14 mouse cellular contexts compared by ENCODE assay signal in genomic region chr11:108395061-108395460, GRCm38 (mm10). TPM values are rescaled to one million over a fixed set of nuclear protein-coding genes. Genes with fewer than 3 reads are reported as not detected.
"Had no signal": no experiment of that assay in that cellular context is flagged by ENCODE, and none has a peak within 500 bp of the region (broad histone marks: within the 10 kb centered on the region; RNA-seq: fewer than 3 reads in every experiment).

No protein-coding gene starts in this region.

- DNase-seq: lung, adult 18-20 months; retina, postnatal 1 day; right cerebral cortex, postnatal 4 days; spleen, adult 18-20 months; thymus, adult 18-20 months; thymus, postnatal 14 days had no signal

- H3K27me3 ChIP-seq: limb, embryonic 12.5 days; midbrain, embryonic 12.5 days; neural tube, embryonic 13.5 days had no signal

- H3K4me1 ChIP-seq: limb, embryonic 12.5 days; midbrain, embryonic 12.5 days; neural tube, embryonic 13.5 days had no signal

- H3K9ac ChIP-seq: limb, embryonic 12.5 days; midbrain, embryonic 12.5 days; neural tube, embryonic 13.5 days had no signal

- ATAC-seq: hindbrain, embryonic 16.5 days; inflammation-experienced regulatory T-cells, adult 6 months; intestine, postnatal 0 days; midbrain, embryonic 16.5 days had no signal

- H3K27ac ChIP-seq: kidney, postnatal 0 days; limb, embryonic 12.5 days; midbrain, embryonic 12.5 days; neural tube, embryonic 13.5 days had no signal

- H3K9me3 ChIP-seq: limb, embryonic 12.5 days; midbrain, embryonic 12.5 days; neural tube, embryonic 13.5 days had no signal

- H3K4me2 ChIP-seq: limb, embryonic 12.5 days; midbrain, embryonic 12.5 days; neural tube, embryonic 13.5 days had no signal

- H3K4me3 ChIP-seq: limb, embryonic 12.5 days; midbrain, embryonic 12.5 days; neural tube, embryonic 13.5 days had no signal

- H3K36me3 ChIP-seq: limb, embryonic 12.5 days; midbrain, embryonic 12.5 days; neural tube, embryonic 13.5 days had no signal

RNA-seq across cellular contexts. Expression of gene Apoh, which starts 51.9 kb away (rescaled TPM):
- polyA plus RNA-seq: inflammation-experienced regulatory T-cells, adult 6 months; limb, embryonic 12.5 days; midbrain, embryonic 12.5 days had no signal
